Mouse (Mus musculus): Measurements from ENCODE around the gene Pla2g12a. TPM values are rescaled to one million over a fixed set of nuclear protein-coding genes. Genes with fewer than 3 reads are reported as not detected.

The Pla2g12a gene
- polyA plus RNA-seq (2016; fragmentation: Nextera tagmentation; extraction: Ambion mirVana): 31.8 and 33.0 TPM in 2 replicates

- Histone ChIP-seq H3K36me3 (replicated peaks) (no peaks in the 10 kb centered on the region), H3K4me1 (peaks cover 12% of the 10 kb centered on the region), H3K4me2 (peak within 1 kb of the TSS; percentile 87), H3K9ac (peak within 1 kb of the TSS; percentile 82), H3K4me3 (replicated peaks) (peak within 1 kb of the TSS; percentile 76), H3K27ac (peak within 1 kb of the TSS; percentile 85), H3K27me3 (0 out of 2 replicates have a peak, but pooled peaks cover 6% of the 10 kb centered on the region), H3K9me3 (no peaks in the 10 kb centered on the region)
- ATAC-seq (ENCODE audit: low FRiP score): peak; percentile 94
- under 1% methylated on average over 64 of the region's 66 CpGs for WGBS
These were observed at the start of gene Pla2g12a for GRCm38 (mm10) chr3:129878405-129879021. Gene Pla2g12a (plus strand): TSS chr3:129878606.

GRCm38 (mm10) chr3:129830626-129831025 lies 47.8 kb upstream of the Pla2g12a start:
- 0 out of 2 replicates have a peak, but pooled peaks cover 2% of the 10 kb centered on the region for H3K27me3 ChIP-seq
- peak overlapping the region; percentile 80 for H3K4me3 ChIP-seq (replicated peaks)
- H3K9me3 ChIP-seq: no peaks in the 10 kb centered on the region
- H3K27ac ChIP-seq: peak overlapping the region; percentile 89
- peaks cover 20% of the 10 kb centered on the region for H3K36me3 ChIP-seq (replicated peaks)
- peaks cover 17% of the 10 kb centered on the region for H3K4me1 ChIP-seq
- H3K9ac ChIP-seq: peak overlapping the region; percentile 72
- no peak for ATAC-seq (ENCODE audit: low FRiP score)
- under 1% methylated on average over 43 of the region's 45 CpGs for WGBS
- H3K4me2 ChIP-seq: peak overlapping the region; percentile 80

DNA sequence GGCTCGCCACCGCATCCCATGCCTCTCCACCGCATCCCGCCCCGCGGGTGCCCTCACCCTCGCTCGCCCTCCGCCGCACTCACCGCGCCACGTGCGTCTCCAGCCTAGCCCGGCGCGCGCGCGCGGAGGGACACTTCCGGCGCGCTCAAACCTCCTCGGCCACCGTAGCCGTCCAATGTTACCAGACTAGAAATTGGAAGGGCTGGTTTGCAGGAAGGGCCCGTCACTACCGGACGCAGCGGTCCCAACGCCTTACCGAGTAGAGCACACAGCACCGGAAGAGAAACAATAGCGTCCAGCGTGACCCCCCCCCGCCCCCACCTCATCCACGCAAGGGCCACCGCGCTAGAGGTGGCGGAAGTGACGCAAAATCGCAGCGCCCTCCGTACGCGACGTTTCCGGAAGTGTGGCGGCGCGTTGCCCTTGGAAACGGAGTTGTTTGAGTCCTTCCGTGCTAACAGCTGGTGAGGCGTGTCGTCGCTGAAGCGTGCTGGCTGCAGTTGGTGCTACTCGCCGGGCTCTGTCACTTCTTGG lies 47.3 kb upstream of the Pla2g12a start, which contains the start of gene Gar1:
Gene Gar1 (minus strand): TSS at position 362 of the 534 bp plus-strand sequence.
- H3K27ac ChIP-seq: peak within 1 kb of the TSS; percentile 89
- 0 out of 2 replicates have a peak, but pooled peaks cover 2% of the 10 kb centered on the region for H3K27me3 ChIP-seq
- peak within 1 kb of the TSS; percentile 72 for H3K9ac ChIP-seq
- peak within 1 kb of the TSS; percentile 80 for H3K4me2 ChIP-seq
- under 1% methylated on average over 56 of the region's 60 CpGs for WGBS
- ATAC-seq (ENCODE audit: low FRiP score): peak; percentile 94
- H3K4me1 ChIP-seq: peaks cover 17% of the 10 kb centered on the region
- peaks cover 15% of the 10 kb centered on the region for H3K36me3 ChIP-seq (replicated peaks)
- H3K9me3 ChIP-seq: no peaks in the 10 kb centered on the region
- H3K4me3 ChIP-seq (replicated peaks): peak within 1 kb of the TSS; percentile 80

DNA sequence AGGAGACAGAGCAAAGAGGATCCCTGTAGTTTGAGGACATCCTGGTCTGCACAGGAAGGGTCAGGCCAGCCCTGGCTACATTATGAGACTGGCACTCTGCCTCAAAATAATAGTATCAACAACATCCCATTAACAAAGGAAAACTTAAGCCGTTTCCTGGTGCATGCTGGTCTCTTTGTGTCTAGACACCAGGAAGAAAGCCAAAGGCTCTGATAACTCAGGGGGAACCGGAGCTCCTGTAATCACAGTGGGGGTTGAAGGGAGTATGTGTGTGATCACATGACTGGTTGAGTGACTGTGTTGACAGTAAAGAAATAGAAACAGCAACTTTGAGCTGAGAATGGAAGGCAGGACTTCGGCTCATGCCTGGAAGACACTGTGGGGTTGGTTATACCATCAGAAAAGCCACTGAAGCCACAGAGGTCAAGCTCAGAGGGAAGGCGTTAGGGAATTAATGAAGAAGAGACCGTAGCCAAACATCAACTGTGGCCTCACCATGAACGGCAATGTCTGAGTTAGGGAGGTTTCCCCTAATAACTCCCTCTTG lies 42.9 kb upstream of the Pla2g12a start, which contains the start of gene Cfi:
Gene Cfi (plus strand): TSS at position 497 of the 547 bp plus-strand sequence.
- Histone ChIP-seq H3K27me3 (0 out of 2 replicates have a peak, but pooled peaks cover 2% of the 10 kb centered on the region), H3K4me1 (0 out of 2 replicates have a peak, but pooled peaks cover 3% of the 10 kb centered on the region), H3K9me3 (no peaks in the 10 kb centered on the region), H3K9ac (no peak within 1 kb of the TSS), H3K27ac (no peak within 1 kb of the TSS), H3K4me3 (replicated peaks) (no peak within 1 kb of the TSS), H3K4me2 (no peak within 1 kb of the TSS), H3K36me3 (replicated peaks) (no peaks in the 10 kb centered on the region)
- WGBS: 75% methylated on average over 6 of the region's 6 CpGs
- ATAC-seq (ENCODE audit: low FRiP score): no peak

DNA sequence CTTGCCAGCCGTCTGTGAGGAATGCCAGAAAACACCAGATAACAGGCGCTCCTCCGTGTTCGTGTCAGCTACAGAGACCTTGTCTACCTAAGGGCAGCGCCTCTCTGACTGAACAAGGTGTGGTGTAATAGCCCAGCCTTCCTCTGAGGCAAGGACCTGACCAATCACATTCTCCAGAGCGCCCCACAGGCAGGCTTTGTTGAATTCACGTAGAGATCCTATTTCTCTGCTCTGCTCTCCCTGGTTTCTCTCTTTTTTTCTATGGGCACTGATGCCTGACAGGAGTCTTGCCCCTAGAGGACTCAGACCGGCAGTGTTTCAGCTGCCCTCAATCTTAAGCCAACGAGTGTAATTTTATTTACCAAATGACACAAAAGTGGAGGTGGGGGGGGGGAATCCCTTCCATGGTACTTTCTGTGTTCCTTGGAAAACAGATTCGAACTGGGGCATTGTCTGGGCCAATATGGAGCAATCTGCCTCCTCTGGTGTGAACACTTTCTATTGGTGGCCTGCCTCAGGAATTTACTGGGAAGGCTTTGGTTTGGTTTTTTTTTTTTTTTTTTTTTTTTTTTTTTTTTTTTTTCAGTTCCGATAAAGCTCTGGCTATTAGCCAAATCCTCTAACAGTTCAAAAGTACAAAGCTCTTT lies 42.2 kb upstream of the Pla2g12a start:
- WGBS: 11% methylated on average over 11 of the region's 11 CpGs
- ATAC-seq (ENCODE audit: low FRiP score): no peak
- Histone ChIP-seq H3K4me1 (0 out of 2 replicates have a peak, but pooled peaks cover 3% of the 10 kb centered on the region), H3K36me3 (replicated peaks) (no peaks in the 10 kb centered on the region), H3K9ac (no peak overlapping the region), H3K4me2 (no peak overlapping the region), H3K4me3 (replicated peaks) (no peak overlapping the region), H3K27me3 (0 out of 2 replicates have a peak, but pooled peaks cover 2% of the 10 kb centered on the region), H3K27ac (no peak overlapping the region), H3K9me3 (no peaks in the 10 kb centered on the region)

DNA sequence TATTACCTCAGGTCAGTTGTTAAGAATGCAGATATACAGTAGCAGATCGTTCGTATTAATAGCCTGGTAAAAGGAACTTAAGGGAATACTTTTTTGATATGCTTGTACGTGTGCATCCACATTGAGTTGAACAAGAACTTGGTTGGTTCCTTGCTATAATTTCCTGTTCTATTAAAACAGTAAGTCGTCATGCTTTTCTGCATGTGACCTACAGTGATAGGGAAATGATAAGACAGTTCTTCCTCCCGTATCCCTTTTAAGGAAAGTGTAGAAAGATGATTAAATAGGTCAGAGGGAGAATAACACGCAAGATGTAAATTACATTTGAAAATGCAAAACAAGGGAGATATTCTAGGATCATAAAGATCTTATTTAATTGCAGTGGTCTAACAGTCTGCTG lies 41.4 kb upstream of the Pla2g12a start:
- no peaks in the 10 kb centered on the region for H3K9me3 ChIP-seq
- ATAC-seq (ENCODE audit: low FRiP score): no peak
- H3K4me2 ChIP-seq: no peak overlapping the region
- H3K27me3 ChIP-seq: 0 out of 2 replicates have a peak, but pooled peaks cover 2% of the 10 kb centered on the region
- H3K4me3 ChIP-seq (replicated peaks): no peak overlapping the region
- 94% methylated on average over 6 of the region's 6 CpGs for WGBS
- no peak overlapping the region for H3K9ac ChIP-seq
- no peaks in the 10 kb centered on the region for H3K36me3 ChIP-seq (replicated peaks)
- no peaks in the 10 kb centered on the region for H3K4me1 ChIP-seq
- no peak overlapping the region for H3K27ac ChIP-seq

- H3K4me2 ChIP-seq: no peak overlapping the region
- 58% methylated on average over 7 of the region's 7 CpGs for WGBS
- H3K36me3 ChIP-seq (replicated peaks): no peaks in the 10 kb centered on the region
- H3K4me1 ChIP-seq: no peaks in the 10 kb centered on the region
- no peak for ATAC-seq (ENCODE audit: low FRiP score)
- 0 out of 2 replicates have a peak, but pooled peaks cover 2% of the 10 kb centered on the region for H3K27me3 ChIP-seq
- no peak overlapping the region for H3K27ac ChIP-seq
- H3K9ac ChIP-seq: no peak overlapping the region
- H3K9me3 ChIP-seq: no peaks in the 10 kb centered on the region
- no peak overlapping the region for H3K4me3 ChIP-seq (replicated peaks)
These were observed 40.4 kb upstream of the Pla2g12a start for GRCm38 (mm10) chr3:129838017-129838416.

DNA sequence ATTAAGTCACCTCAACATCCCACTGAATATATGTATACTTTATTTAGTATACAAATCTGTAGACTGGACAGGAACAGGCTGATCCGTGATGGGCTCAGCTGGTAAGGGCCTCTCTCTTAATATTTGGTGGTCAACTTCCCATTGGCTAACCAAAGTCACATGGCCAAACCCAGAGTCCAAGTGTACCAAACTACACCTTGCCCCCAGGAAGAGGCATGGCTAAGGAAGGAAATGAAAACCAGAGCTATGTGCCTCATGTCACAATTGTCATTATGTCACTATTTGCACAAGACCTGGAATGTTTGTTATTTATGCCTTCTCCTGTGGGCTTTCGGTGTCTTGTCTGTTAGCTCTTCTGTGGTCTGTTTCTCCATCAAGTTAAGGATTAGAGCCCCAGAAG lies 32.5 kb upstream of the Pla2g12a start:
- ATAC-seq (ENCODE audit: low FRiP score): no peak
- Histone ChIP-seq H3K27me3 (no peaks in the 10 kb centered on the region), H3K4me1 (no peaks in the 10 kb centered on the region), H3K4me3 (replicated peaks) (no peak overlapping the region), H3K27ac (no peak overlapping the region), H3K9me3 (no peaks in the 10 kb centered on the region), H3K4me2 (no peak overlapping the region), H3K36me3 (replicated peaks) (no peaks in the 10 kb centered on the region), H3K9ac (no peak overlapping the region)
- WGBS: 90% methylated on average over 2 of the region's 2 CpGs

DNA sequence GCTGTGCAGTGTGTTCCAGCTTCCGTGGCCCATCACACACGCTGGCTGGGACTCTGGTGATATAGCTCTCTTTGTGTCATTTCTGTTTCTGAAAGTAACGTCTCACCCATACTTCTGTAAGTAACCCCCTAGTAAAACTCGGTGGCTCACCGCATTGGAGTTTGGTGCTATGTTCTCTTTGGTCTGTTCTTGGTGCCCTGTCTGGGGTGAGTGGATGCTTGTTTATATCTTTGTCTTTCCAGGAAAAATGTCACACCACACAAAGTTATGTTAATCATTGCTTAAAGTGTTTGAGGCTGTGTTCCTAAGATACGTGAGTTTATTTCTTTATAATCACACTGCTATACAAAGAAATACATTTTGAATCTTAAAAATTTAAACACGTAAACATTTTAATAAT lies 31.6 kb upstream of the Pla2g12a start:
- H3K4me2 ChIP-seq: no peak overlapping the region
- H3K4me1 ChIP-seq: no peaks in the 10 kb centered on the region
- no peak overlapping the region for H3K27ac ChIP-seq
- H3K4me3 ChIP-seq (replicated peaks): no peak overlapping the region
- no peaks in the 10 kb centered on the region for H3K9me3 ChIP-seq
- no peaks in the 10 kb centered on the region for H3K27me3 ChIP-seq
- ATAC-seq (ENCODE audit: low FRiP score): no peak
- WGBS: 90% methylated on average over 7 of the region's 7 CpGs
- no peaks in the 10 kb centered on the region for H3K36me3 ChIP-seq (replicated peaks)
- no peak overlapping the region for H3K9ac ChIP-seq

GRCm38 (mm10) chr3:129862592-129862991 lies 15.8 kb upstream of the Pla2g12a start:
- Histone ChIP-seq H3K4me1 (no peaks in the 10 kb centered on the region), H3K27ac (no peak overlapping the region), H3K4me3 (replicated peaks) (no peak overlapping the region), H3K27me3 (no peaks in the 10 kb centered on the region), H3K9ac (no peak overlapping the region), H3K9me3 (0 out of 2 replicates have a peak, but pooled peaks cover 1% of the 10 kb centered on the region), H3K4me2 (no peak overlapping the region), H3K36me3 (replicated peaks) (no peaks in the 10 kb centered on the region)
- no peak for ATAC-seq (ENCODE audit: low FRiP score)
- WGBS: 81% methylated on average over 2 of the region's 2 CpGs

GRCm38 (mm10) chr3:129863698-129864097 lies 14.7 kb upstream of the Pla2g12a start:
- Histone ChIP-seq H3K4me1 (no peaks in the 10 kb centered on the region), H3K36me3 (replicated peaks) (no peaks in the 10 kb centered on the region), H3K4me3 (replicated peaks) (no peak overlapping the region), H3K4me2 (no peak overlapping the region), H3K27me3 (no peaks in the 10 kb centered on the region), H3K9me3 (no peaks in the 10 kb centered on the region), H3K9ac (no peak overlapping the region), H3K27ac (no peak overlapping the region)
- no peak for ATAC-seq (ENCODE audit: low FRiP score)
- 52% methylated on average over 14 of the region's 14 CpGs for WGBS

DNA sequence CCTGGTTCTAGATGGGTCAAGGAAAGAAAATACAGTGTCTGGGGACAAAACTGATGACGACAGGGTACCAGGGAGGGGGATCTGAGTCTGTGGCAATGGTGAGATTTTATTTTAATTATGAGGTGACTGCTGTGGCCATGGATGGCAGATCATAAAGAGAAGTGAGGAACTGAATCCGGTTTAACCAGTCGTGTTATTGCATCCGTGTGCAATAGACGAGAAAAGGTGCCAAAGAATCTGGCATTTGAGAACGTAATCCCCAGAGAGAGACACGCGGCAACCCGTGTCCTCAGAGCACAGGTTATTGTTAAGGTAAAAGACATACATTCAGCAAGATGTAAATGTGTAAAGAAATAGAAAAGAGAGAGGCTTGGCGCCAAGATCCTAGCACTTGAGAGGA lies 1.1 kb upstream of the Pla2g12a start:
- H3K9ac ChIP-seq: no peak overlapping the region
- 0 out of 2 replicates have a peak, but pooled peaks cover 6% of the 10 kb centered on the region for H3K27me3 ChIP-seq
- no peak overlapping the region for H3K4me3 ChIP-seq (replicated peaks)
- H3K9me3 ChIP-seq: no peaks in the 10 kb centered on the region
- 88% methylated on average over 10 of the region's 10 CpGs for WGBS
- H3K4me2 ChIP-seq: no peak overlapping the region
- peaks cover 12% of the 10 kb centered on the region for H3K4me1 ChIP-seq
- H3K36me3 ChIP-seq (replicated peaks): no peaks in the 10 kb centered on the region
- ATAC-seq (ENCODE audit: low FRiP score): no peak
- no peak overlapping the region for H3K27ac ChIP-seq

All from forebrain, embryonic 12.5 days (tissue).